Mouse (Mus musculus) CH12.LX (cell line): Measurements from ENCODE around the gene Glrx2.

ENCODE experiments used
- CHD1 ChIP-seq: IDR thresholded peaks from 2 replicates; pipeline ENCODE4 v1.6.1; 2012; ENCODE audit warnings: low read depth, low read length, improper control_type of control experiment, inconsistent platforms
- CTCF ChIP-seq, 2 experiments: IDR thresholded peaks in 1 of 2; conservative IDR thresholded peaks in 1 of 2; 2 replicates each; pipeline ENCODE4 v1.5.1; 2011 to 2012; ENCODE audit warnings: low read depth in 2 of 2, low read length in 2 of 2, improper control_type of control experiment in 1 of 2, inconsistent platforms in 1 of 2, mild to moderate bottlenecking in 1 of 2, moderate library complexity in 1 of 2
- EP300 ChIP-seq: IDR thresholded peaks from 2 replicates; pipeline ENCODE4 v1.6.1; 2011; ENCODE audit warnings: low read length, improper control_type of control experiment
- JUND ChIP-seq: conservative IDR thresholded peaks from 2 replicates; pipeline ENCODE4 v1.6.1; 2011; ENCODE audit warnings: low read depth, low read length, improper control_type of control experiment
- MAFK ChIP-seq: IDR thresholded peaks from 2 replicates; pipeline ENCODE4 v1.6.1; 2011; ENCODE audit warnings: low read length, improper control_type of control experiment; ENCODE audit not compliant: insufficient replicate concordance
- MAZ ChIP-seq: IDR thresholded peaks from 2 replicates; pipeline ENCODE4 v1.6.1; 2012; ENCODE audit warnings: low read depth, mild to moderate bottlenecking, inconsistent platforms, low read length, improper control_type of control experiment, moderate library complexity
- MEF2A ChIP-seq: IDR thresholded peaks from 2 replicates; pipeline ENCODE4 v1.6.1; 2014; ENCODE audit warnings: low read depth, mild to moderate bottlenecking, inconsistent platforms, low read length, improper control_type of control experiment, borderline replicate concordance
- MXI1 ChIP-seq: IDR thresholded peaks from 2 replicates; pipeline ENCODE4 v1.6.1; 2011; ENCODE audit warnings: mild to moderate bottlenecking, low read depth, low read length, improper control_type of control experiment
- MYC ChIP-seq: IDR thresholded peaks from 2 replicates; pipeline ENCODE4 v1.6.1; 2011; ENCODE audit warnings: low read depth, mild to moderate bottlenecking, improper control_type of control experiment, low read length
- NRF1 ChIP-seq: IDR thresholded peaks from 2 replicates; pipeline ENCODE4 v1.6.1; 2014; ENCODE audit warnings: low read depth, mild to moderate bottlenecking, inconsistent platforms, low read length, improper control_type of control experiment, moderate library complexity
- POLR2A ChIP-seq: IDR thresholded peaks from 2 replicates; pipeline ENCODE4 v1.6.1; 2011; ENCODE audit warnings: low read depth, mild to moderate bottlenecking, improper control_type of control experiment, low read length
- UBTF ChIP-seq: IDR thresholded peaks from 2 replicates; pipeline ENCODE4 v1.6.1; 2012; ENCODE audit warnings: low read depth, mild to moderate bottlenecking, inconsistent platforms, low read length, improper control_type of control experiment, moderate library complexity
- ZMIZ1 ChIP-seq: IDR thresholded peaks from 2 replicates; pipeline ENCODE4 v1.6.1; 2012; ENCODE audit warnings: low read depth, mild to moderate bottlenecking, inconsistent platforms, low read length, improper control_type of control experiment
- ZNF384 ChIP-seq: IDR thresholded peaks from 2 replicates; pipeline ENCODE4 v1.6.1; 2012; ENCODE audit warnings: low read depth, low read length, improper control_type of control experiment, inconsistent platforms

DNA sequence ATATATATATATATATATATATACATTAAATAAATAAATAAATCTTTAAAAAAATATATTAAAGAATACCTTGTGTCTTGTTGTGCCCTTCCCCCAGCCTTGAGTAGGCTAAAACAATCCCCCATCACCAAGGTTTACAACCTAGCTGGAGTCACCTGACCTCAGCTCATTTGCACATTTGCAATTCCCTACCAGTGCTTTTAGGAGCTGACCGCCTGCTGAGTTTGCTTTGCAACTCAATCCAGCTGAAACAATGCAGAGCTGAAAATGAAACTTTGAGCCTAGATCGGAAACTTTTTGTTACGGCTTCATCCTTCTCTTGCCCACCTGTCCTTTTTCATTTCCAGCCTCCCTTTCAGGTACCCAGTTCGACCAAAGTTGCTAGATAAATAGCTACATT is 15.6 kb downstream of the Glrx2 start:
- TF ChIP-seq CTCF (conservative IDR thresholded peaks at IDR 0.05 in 1 of 2, IDR thresholded peaks at IDR 0.05 in 1 of 2; ENCODE audit: low read depth in 2 of 2, low read length in 2 of 2) (no peak), CHD1 (no peak), MAZ (no peak), ZMIZ1 (no peak), POLR2A (no peak), MYC (no peak), EP300 (no peak), NRF1 (no peak), ZNF384 (no peak), MXI1 (no peak), MAFK (no peak), MEF2A (no peak), JUND (no peak), UBTF (no peak)
